Comparison of ENCODE assay signal across 22 mouse cellular contexts in genomic region chr8:128544128-128544846, GRCm38 (mm10).
DNase-seq lines count a peak whose midpoint lies in the region; ATAC-seq and TF ChIP-seq lines count a peak whose summit lies in the region.
"Had no signal": no experiment of that assay in that cellular context is flagged by ENCODE, and none has a peak within 500 bp of the region (broad histone marks: within the 10 kb centered on the region; RNA-seq: fewer than 3 reads in every experiment).

No protein-coding gene starts in this region.

- H3K4me3 ChIP-seq in heart, postnatal 0 days (ENCODE audit: low read depth, low read length) = no peak overlapping the region
- H3K4me3 ChIP-seq in lung, embryonic 16.5 days (ENCODE audit: low read length) = no peak overlapping the region
- no peak overlapping the region for H3K4me3 ChIP-seq in forebrain, embryonic 10.5 days
- H3K4me3 ChIP-seq: embryonic facial prominence, embryonic 12.5 days; forebrain, embryonic 12.5 days; layer of hippocampus, adult 2 months; liver, embryonic 13.5 days; neural tube, embryonic 12.5 days had no signal

- peak; percentile 41; the same call in 1 of the 2 replicates for ATAC-seq in heart, postnatal 0 days (ENCODE audit: insufficient read depth, low read depth)
- peak; percentile 79 for ATAC-seq in lung, embryonic 16.5 days (ENCODE audit: low read depth)
- ATAC-seq: activated CD4-positive, CD25-positive, alpha-beta regulatory T cell, adult 4 months had no signal

- DNase-seq in heart, postnatal 0 days (ENCODE audit: low spot score) = no peak
- no peak for DNase-seq in heart, postnatal 25 days (ENCODE audit: low spot score)
- no peak for DNase-seq in lung, postnatal 10 days
- DNase-seq in adipocyte (ENCODE audit: low spot score) = peak; percentile 64
- peak; percentile 19 for DNase-seq in induced T-regulatory cell, adult 2 months (ENCODE audit: low read depth)
- no peak for DNase-seq in forebrain, embryonic 10.5 days (ENCODE audit: extremely low spot score, low spot score)
- no peak for DNase-seq in urinary bladder, postnatal 14 days (ENCODE audit: low spot score)
- DNase-seq: adrenal gland, postnatal 14 days; cerebellum, adult 9-11 months; gastrocnemius, postnatal 10 days; heart, postnatal 36 days; kidney, adult 2 months; kidney, postnatal 14 days; liver, embryonic 13.5 days; thymus, postnatal 36 days had no signal

- intact Hi-C loops in heart, postnatal 25 days (cut with DNase I) = loop anchor here (10.0 kb wide), 1 partner anchor 1349 kb away; no protein-coding TSS in a partner anchor

- H3K9me3 ChIP-seq in heart, postnatal 0 days (replicated peaks; ENCODE audit: control insufficient read depth, low read length) = no peaks in the 10 kb centered on the region
- H3K9me3 ChIP-seq in lung, embryonic 16.5 days (ENCODE audit: control insufficient read depth, low read length) = no peaks in the 10 kb centered on the region
- H3K9me3 ChIP-seq in forebrain, embryonic 10.5 days = no peaks in the 10 kb centered on the region
- H3K9me3 ChIP-seq: embryonic facial prominence, embryonic 12.5 days; forebrain, embryonic 12.5 days; liver, embryonic 13.5 days; neural tube, embryonic 12.5 days had no signal

- no peak overlapping the region for H3K4me2 ChIP-seq in heart, postnatal 0 days (ENCODE audit: low read depth, low read length)
- no peak overlapping the region for H3K4me2 ChIP-seq in lung, embryonic 16.5 days (ENCODE audit: low read depth, low read length)
- H3K4me2 ChIP-seq: embryonic facial prominence, embryonic 12.5 days; forebrain, embryonic 12.5 days; liver, embryonic 13.5 days; midbrain, embryonic 11.5 days; neural tube, embryonic 12.5 days had no signal

- no peaks in the 10 kb centered on the region for H3K27me3 ChIP-seq in heart, postnatal 0 days (ENCODE audit: control insufficient read depth, insufficient read depth, low read length)
- no peaks in the 10 kb centered on the region for H3K27me3 ChIP-seq in lung, embryonic 16.5 days (ENCODE audit: control insufficient read depth, insufficient read depth, low read depth, low read length)
- no peaks in the 10 kb centered on the region for H3K27me3 ChIP-seq in forebrain, embryonic 10.5 days (ENCODE audit: poor library complexity, severe bottlenecking)
- H3K27me3 ChIP-seq: embryonic facial prominence, embryonic 12.5 days; forebrain, embryonic 12.5 days; liver, embryonic 13.5 days; neural tube, embryonic 12.5 days had no signal

- peaks cover 10% of the 10 kb centered on the region for H3K4me1 ChIP-seq in heart, postnatal 0 days (ENCODE audit: control insufficient read depth, insufficient read depth)
- H3K4me1 ChIP-seq in lung, embryonic 16.5 days (replicated peaks; ENCODE audit: control insufficient read depth, insufficient read depth, low read length) = no peaks in the 10 kb centered on the region; the same call in 1 of the 2 replicates
- no peaks in the 10 kb centered on the region for H3K4me1 ChIP-seq in forebrain, embryonic 10.5 days
- H3K4me1 ChIP-seq: embryonic facial prominence, embryonic 12.5 days; forebrain, embryonic 12.5 days; liver, embryonic 13.5 days had no signal

- no peak for TF ChIP-seq CTCF in heart, postnatal 0 days (IDR thresholded peaks at IDR 0.05; ENCODE audit: low read depth)

- TF ChIP-seq EP300 in heart, postnatal 0 days (IDR thresholded peaks at IDR 0.05; ENCODE audit: low read depth) = no peak

- 37% methylated on average over 2 of the region's 2 CpGs for WGBS in heart, postnatal 0 days
- 49% methylated on average over 2 of the region's 2 CpGs for WGBS in lung, embryonic 16.5 days
- WGBS in forebrain, embryonic 10.5 days = 88% methylated on average over 2 of the region's 2 CpGs

- no peak overlapping the region for H3K9ac ChIP-seq in heart, postnatal 0 days (replicated peaks; ENCODE audit: low read depth, low read length)
- H3K9ac ChIP-seq in lung, embryonic 16.5 days (ENCODE audit: low read length) = no peak overlapping the region
- H3K9ac ChIP-seq: embryonic facial prominence, embryonic 12.5 days; forebrain, embryonic 12.5 days; liver, embryonic 13.5 days; neural tube, embryonic 12.5 days had no signal

- H3K27ac ChIP-seq in heart, postnatal 0 days (ENCODE audit: low read depth) = no peak overlapping the region; the same call in 1 of the 2 replicates
- H3K27ac ChIP-seq in lung, embryonic 16.5 days (ENCODE audit: low read length) = 0 out of 2 replicates have a peak overlapping the region, but pooled peaks have one; percentile 23
- H3K27ac ChIP-seq in forebrain, embryonic 10.5 days = no peak overlapping the region
- H3K27ac ChIP-seq: embryonic facial prominence, embryonic 12.5 days; forebrain, embryonic 12.5 days; layer of hippocampus, adult 2 months; liver, embryonic 13.5 days; neural tube, embryonic 12.5 days had no signal

- H3K36me3 ChIP-seq in heart, postnatal 0 days (replicated peaks; ENCODE audit: control insufficient read depth, insufficient read depth, low read length) = no peaks in the 10 kb centered on the region
- H3K36me3 ChIP-seq in lung, embryonic 16.5 days (ENCODE audit: control insufficient read depth, insufficient read depth, low read length) = no peaks in the 10 kb centered on the region
- H3K36me3 ChIP-seq in forebrain, embryonic 10.5 days (replicated peaks) = no peaks in the 10 kb centered on the region
- H3K36me3 ChIP-seq: embryonic facial prominence, embryonic 12.5 days; forebrain, embryonic 12.5 days; liver, embryonic 13.5 days; neural tube, embryonic 12.5 days had no signal

Comparison
In these comparisons a context has a peak if more than half of its experiments do, and no peak if none do; other contexts are left out.
1. DNase-seq: peak in adipocyte (single experiment) and induced T-regulatory cell, adult 2 months (single experiment); none in heart, postnatal 0 days (single experiment), heart, postnatal 25 days (single experiment), lung, postnatal 10 days (single experiment), forebrain, embryonic 10.5 days (single experiment) and urinary bladder, postnatal 14 days (single experiment).